Comparison of ENCODE assay signal across 19 mouse cellular contexts in the genomic region with DNA sequence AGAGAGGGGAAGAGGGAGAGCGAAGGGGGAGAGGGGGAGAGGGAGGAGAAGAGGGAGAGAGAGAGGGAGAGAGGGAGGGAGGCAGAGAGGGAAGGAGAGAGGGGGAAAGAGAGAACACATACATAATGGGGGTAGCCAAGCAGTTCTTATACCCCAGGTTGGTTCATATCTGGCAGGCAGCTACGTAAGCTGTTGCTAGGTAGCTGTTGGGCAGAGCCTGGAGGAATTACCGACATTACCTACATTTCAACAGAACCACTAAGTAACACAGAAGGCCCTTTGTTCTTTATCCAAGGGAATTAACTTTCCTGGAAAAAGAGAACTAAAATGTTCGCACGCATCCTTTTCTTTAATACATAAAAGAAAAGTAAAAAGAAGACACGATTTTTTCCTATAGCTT.
A peak's percentile ranks its signal among the peaks of the same experiment; 100 is the strongest.
DNase-seq lines count a peak whose midpoint lies in the region; ATAC-seq and TF ChIP-seq lines count a peak whose summit lies in the region.
"Had no signal": no experiment of that assay in that cellular context is flagged by ENCODE, and none has a peak within 500 bp of the region (broad histone marks: within the 10 kb centered on the region; RNA-seq: fewer than 3 reads in every experiment).

No protein-coding gene starts in this region.

- ATAC-seq in liver, embryonic 13.5 days (ENCODE audit: low read depth): no peak
- no peak for ATAC-seq in liver, postnatal 0 days
- ATAC-seq in embryonic facial prominence, embryonic 15.5 days (ENCODE audit: insufficient number of reproducible peaks, low FRiP score, low TSS enrichment, low read depth): no peak
- ATAC-seq: hindbrain, embryonic 16.5 days had no signal

- no peak overlapping the region for H3K4me2 ChIP-seq in liver, embryonic 13.5 days
- H3K4me2 ChIP-seq in liver, postnatal 0 days (ENCODE audit: low read depth, low read length): no peak overlapping the region
- H3K4me2 ChIP-seq in embryonic facial prominence, embryonic 15.5 days (replicated peaks): no peak overlapping the region
- H3K4me2 ChIP-seq: limb, embryonic 13.5 days had no signal

- no peak for TF ChIP-seq POLR2A in brain, embryonic 14.5 days (IDR thresholded peaks at IDR 0.05; ENCODE audit: borderline replicate concordance, extremely low read depth, insufficient read depth, insufficient read length, poor library complexity, severe bottlenecking)

- no peak overlapping the region for H3K4me3 ChIP-seq in heart, embryonic 10.5 days
- H3K4me3 ChIP-seq in liver, embryonic 13.5 days (replicated peaks): no peak overlapping the region
- no peak overlapping the region for H3K4me3 ChIP-seq in liver, postnatal 0 days (ENCODE audit: low read depth, low read length)
- H3K4me3 ChIP-seq in embryonic facial prominence, embryonic 15.5 days (replicated peaks): no peak overlapping the region
- H3K4me3 ChIP-seq: limb, embryonic 13.5 days had no signal

- no peak for TF ChIP-seq CTCF in liver, postnatal 0 days (IDR thresholded peaks at IDR 0.05; ENCODE audit: low read depth)
- no peak for TF ChIP-seq CTCF in brain, embryonic 14.5 days (IDR thresholded peaks at IDR 0.05; ENCODE audit: borderline replicate concordance, extremely low read depth, insufficient read depth, insufficient read length)

- peak overlapping the region; percentile 76 for H3K27ac ChIP-seq in heart, embryonic 10.5 days
- H3K27ac ChIP-seq in liver, embryonic 13.5 days: peak overlapping the region; percentile 95; the same call in 1 of the 2 replicates
- H3K27ac ChIP-seq in liver, postnatal 0 days (ENCODE audit: low read depth): no peak overlapping the region
- 0 out of 2 replicates have a peak overlapping the region, but pooled peaks have one; percentile 34 for H3K27ac ChIP-seq in embryonic facial prominence, embryonic 15.5 days (replicated peaks)
- H3K27ac ChIP-seq: limb, embryonic 13.5 days had no signal

- no peaks in the 10 kb centered on the region for H3K9me3 ChIP-seq in heart, embryonic 10.5 days
- H3K9me3 ChIP-seq in liver, embryonic 13.5 days (replicated peaks): 0 out of 2 replicates have a peak, but pooled peaks cover 5% of the 10 kb centered on the region
- H3K9me3 ChIP-seq in liver, postnatal 0 days (ENCODE audit: low read length): no peaks in the 10 kb centered on the region
- no peaks in the 10 kb centered on the region for H3K9me3 ChIP-seq in embryonic facial prominence, embryonic 15.5 days (replicated peaks)
- H3K9me3 ChIP-seq: limb, embryonic 13.5 days had no signal

- 77% methylated on average over 6 of the region's 6 CpGs for WGBS in heart, embryonic 10.5 days
- WGBS in liver, embryonic 13.5 days (ENCODE audit: insufficient replicate concordance): 75% methylated on average over 6 of the region's 6 CpGs
- 82% methylated on average over 6 of the region's 6 CpGs for WGBS in liver, postnatal 0 days (ENCODE audit: insufficient replicate concordance)
- WGBS in embryonic facial prominence, embryonic 15.5 days: 46% methylated on average over 6 of the region's 6 CpGs

- peaks cover 65% of the 10 kb centered on the region for H3K4me1 ChIP-seq in heart, embryonic 10.5 days
- peaks cover 74% of the 10 kb centered on the region for H3K4me1 ChIP-seq in liver, embryonic 13.5 days (replicated peaks)
- H3K4me1 ChIP-seq in liver, postnatal 0 days (ENCODE audit: insufficient read depth): peaks cover 14% of the 10 kb centered on the region
- H3K4me1 ChIP-seq in embryonic facial prominence, embryonic 15.5 days: peaks cover 43% of the 10 kb centered on the region

- no peak overlapping the region; the same call in 1 of the 2 replicates for H3K9ac ChIP-seq in liver, embryonic 13.5 days
- no peak overlapping the region for H3K9ac ChIP-seq in liver, postnatal 0 days (replicated peaks)
- no peak overlapping the region for H3K9ac ChIP-seq in embryonic facial prominence, embryonic 15.5 days
- H3K9ac ChIP-seq: limb, embryonic 13.5 days had no signal

- no peak for DNase-seq in heart, embryonic 10.5 days (ENCODE audit: low spot score)
- DNase-seq in heart, postnatal 25 days (ENCODE audit: low spot score): no peak
- DNase-seq in liver, embryonic 13.5 days: no peak
- DNase-seq in liver, postnatal 0 days: no peak
- peak; percentile 62 for DNase-seq in brain, embryonic 14.5 days (ENCODE audit: low read depth)
- no peak for DNase-seq in adrenal gland, postnatal 4 days (ENCODE audit: low spot score in 2 of 2)
- DNase-seq: adrenal gland, postnatal 14 days; B cell, adult 2 months; cerebellum, adult 2 months; gastrocnemius, postnatal 25 days; kidney, adult 18-20 months; kidney, postnatal 14 days; layer of hippocampus, adult 9-11 months; lung, adult 18-20 months; lung, postnatal 4 days; thymus, postnatal 4 days had no signal

- intact Hi-C loops in heart, postnatal 25 days (cut with DNase I): no loop called here

- no peaks in the 10 kb centered on the region for H3K27me3 ChIP-seq in heart, embryonic 10.5 days (ENCODE audit: insufficient read depth, poor library complexity, severe bottlenecking)
- H3K27me3 ChIP-seq in liver, embryonic 13.5 days: no peaks in the 10 kb centered on the region
- H3K27me3 ChIP-seq in liver, postnatal 0 days (ENCODE audit: insufficient read depth, low read length): no peaks in the 10 kb centered on the region
- no peaks in the 10 kb centered on the region for H3K27me3 ChIP-seq in embryonic facial prominence, embryonic 15.5 days
- H3K27me3 ChIP-seq: limb, embryonic 13.5 days had no signal

- peaks cover 8% of the 10 kb centered on the region; the same call in 1 of the 2 replicates for H3K36me3 ChIP-seq in heart, embryonic 10.5 days
- H3K36me3 ChIP-seq in liver, embryonic 13.5 days: peaks cover 4% of the 10 kb centered on the region; the same call in 1 of the 2 replicates
- no peaks in the 10 kb centered on the region for H3K36me3 ChIP-seq in liver, postnatal 0 days (replicated peaks; ENCODE audit: insufficient read depth, low read length)
- no peaks in the 10 kb centered on the region; the same call in 1 of the 2 replicates for H3K36me3 ChIP-seq in embryonic facial prominence, embryonic 15.5 days
- H3K36me3 ChIP-seq: limb, embryonic 13.5 days had no signal

- no peak for TF ChIP-seq EP300 in liver, postnatal 0 days (IDR thresholded peaks at IDR 0.05; ENCODE audit: low read depth)
